In the genomic region with DNA sequence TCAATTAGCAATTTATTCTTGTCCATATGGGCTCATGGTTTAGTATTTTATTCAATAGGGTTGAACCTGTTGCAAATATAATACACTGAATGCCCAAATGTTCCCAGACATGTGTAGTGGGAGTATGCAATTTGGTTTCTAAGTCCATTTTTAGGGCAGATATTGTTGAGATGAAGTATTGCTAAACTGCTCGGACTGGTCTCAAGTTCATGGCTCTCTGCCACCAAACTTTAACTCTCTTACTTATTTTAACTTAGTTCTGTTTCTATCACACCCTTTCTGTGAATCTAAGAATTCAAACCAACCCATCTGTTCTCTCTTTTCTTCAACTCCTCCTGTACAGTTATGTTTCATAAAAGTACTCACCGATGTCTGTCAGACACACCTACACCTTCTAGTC, we compare ENCODE assay signal across 24 mouse cellular contexts. TPM values are rescaled to one million over a fixed set of nuclear protein-coding genes. Genes with fewer than 3 reads are reported as not detected.
DNase-seq lines count a peak whose midpoint lies in the region; ATAC-seq and TF ChIP-seq lines count a peak whose summit lies in the region.
"Had no signal": no experiment of that assay in that cellular context is flagged by ENCODE, and none has a peak within 500 bp of the region (broad histone marks: within the 10 kb centered on the region; RNA-seq: fewer than 3 reads in every experiment).

No protein-coding gene starts in this region.

- no peak overlapping the region for H3K4me2 ChIP-seq in liver, embryonic 12.5 days
- H3K4me2 ChIP-seq: embryonic facial prominence, embryonic 13.5 days; embryonic facial prominence, embryonic 15.5 days; forebrain, embryonic 12.5 days had no signal

- peak; percentile 54 for DNase-seq in liver, adult 2 months (ENCODE audit: extremely low read depth, low read depth, low spot score)
- DNase-seq in adipocyte (ENCODE audit: low spot score) = peak; percentile 74
- DNase-seq in ovary, adult 18-20 months (ENCODE audit: low spot score) = no peak
- no peak for DNase-seq in lung, postnatal 10 days
- DNase-seq: adrenal gland, adult 2 months; adrenal gland, postnatal 10 days; adrenal gland, postnatal 25 days; cerebellum, adult 11 months; cerebellum, adult 18-20 months; cerebellum, adult 8-10 months; cerebellum, adult 9-11 months; cerebellum, postnatal 14 days; cerebellum, postnatal 36 days; embryo, embryonic 11 days had no signal

- H3K27ac ChIP-seq in liver, adult 2 months (replicated peaks; ENCODE audit: insufficient read depth, low read depth, low read length) = no peak overlapping the region
- no peak overlapping the region for H3K27ac ChIP-seq in liver, embryonic 12.5 days
- 0 out of 2 replicates have a peak overlapping the region, but pooled peaks have one; percentile 9 for H3K27ac ChIP-seq in brown adipose tissue, adult 24 weeks (replicated peaks; ENCODE audit: low read depth, low read length)
- H3K27ac ChIP-seq: embryonic facial prominence, embryonic 13.5 days; embryonic facial prominence, embryonic 15.5 days; forebrain, embryonic 10.5 days; forebrain, embryonic 12.5 days had no signal

- no peaks in the 10 kb centered on the region for H3K27me3 ChIP-seq in liver, adult 2 months (ENCODE audit: control insufficient read depth, insufficient read depth, low read length)
- H3K27me3 ChIP-seq in liver, embryonic 12.5 days (replicated peaks) = no peaks in the 10 kb centered on the region
- H3K27me3 ChIP-seq: embryonic facial prominence, embryonic 13.5 days; embryonic facial prominence, embryonic 15.5 days; forebrain, embryonic 12.5 days; Patski had no signal

- TF ChIP-seq POLR2A in liver, adult 2 months (IDR thresholded peaks at IDR 0.05; ENCODE audit: extremely low read depth, insufficient read depth, low read length) = no peak

- H3K79me2 ChIP-seq in liver, adult 2 months (ENCODE audit: control insufficient read depth, insufficient read depth, low read length) = peaks cover 3% of the 10 kb centered on the region; the same call in 1 of the 2 replicates

- no peak for ATAC-seq in liver, embryonic 12.5 days
- ATAC-seq: activated CD4-positive, CD25-positive, alpha-beta regulatory T cell, adult 4 months; forebrain, embryonic 14.5 days; Patski had no signal

- H3K9ac ChIP-seq in liver, adult 2 months (ENCODE audit: low read depth, low read length) = no peak overlapping the region
- H3K9ac ChIP-seq in liver, embryonic 12.5 days = no peak overlapping the region
- H3K9ac ChIP-seq: embryonic facial prominence, embryonic 13.5 days; embryonic facial prominence, embryonic 15.5 days; forebrain, embryonic 12.5 days had no signal

- 53% methylated on average over 2 of the region's 2 CpGs for WGBS in liver, adult 2 months
- 73% methylated on average over 2 of the region's 2 CpGs for WGBS in liver, embryonic 12.5 days (ENCODE audit: insufficient replicate concordance)

- H3K36me3 ChIP-seq in liver, adult 2 months (ENCODE audit: control insufficient read depth, insufficient read depth, low read length) = peaks cover 28% of the 10 kb centered on the region
- no peaks in the 10 kb centered on the region for H3K36me3 ChIP-seq in liver, embryonic 12.5 days
- H3K36me3 ChIP-seq: embryonic facial prominence, embryonic 13.5 days; embryonic facial prominence, embryonic 15.5 days; forebrain, embryonic 10.5 days; forebrain, embryonic 12.5 days had no signal

- H3K4me3 ChIP-seq in liver, adult 2 months (ENCODE audit: insufficient read depth, low read depth, low read length) = no peak overlapping the region
- no peak overlapping the region for H3K4me3 ChIP-seq in liver, embryonic 12.5 days
- no peak overlapping the region for H3K4me3 ChIP-seq in brown adipose tissue, adult 24 weeks (ENCODE audit: insufficient read depth, low read depth, low read length)
- H3K4me3 ChIP-seq: embryonic facial prominence, embryonic 13.5 days; embryonic facial prominence, embryonic 15.5 days; erythroblast, embryonic 14.5 days; forebrain, embryonic 10.5 days; forebrain, embryonic 12.5 days had no signal

- TF ChIP-seq CTCF in liver, adult 2 months (IDR thresholded peaks at IDR 0.05; ENCODE audit: low read depth, low read length) = no peak

- H3K4me1 ChIP-seq in liver, adult 2 months (ENCODE audit: control insufficient read depth, insufficient read depth, low read length) = peaks cover 10% of the 10 kb centered on the region
- H3K4me1 ChIP-seq in liver, embryonic 12.5 days = no peaks in the 10 kb centered on the region
- peaks cover 3% of the 10 kb centered on the region; the same call in 1 of the 2 replicates for H3K4me1 ChIP-seq in brown adipose tissue, adult 24 weeks (ENCODE audit: control insufficient read depth, insufficient read depth, insufficient read length, low read length)
- H3K4me1 ChIP-seq: embryonic facial prominence, embryonic 13.5 days; embryonic facial prominence, embryonic 15.5 days; forebrain, embryonic 10.5 days; forebrain, embryonic 12.5 days had no signal

- no peaks in the 10 kb centered on the region for H3K9me3 ChIP-seq in liver, embryonic 12.5 days (replicated peaks)
- H3K9me3 ChIP-seq: embryonic facial prominence, embryonic 15.5 days; forebrain, embryonic 10.5 days had no signal

RNA-seq across cellular contexts. Expression of a gene that starts 35.4 kb away (rescaled TPM):
- 62.8 and 87.4 TPM in 2 replicates for total RNA-seq in liver, adult 2 months (2014; rRNA removed)
- 66.3 and 101 TPM in 2 replicates for polyA plus RNA-seq in liver, adult 2 months (2012; rRNA removed)
- polyA plus RNA-seq in liver, embryonic 12.5 days (2016; fragmentation: Nextera tagmentation; extraction: Ambion mirVana) = 4.5 and 5.2 TPM in 2 replicates
- polyA plus RNA-seq in brown adipose tissue, adult 24 weeks (2012; ENCODE audit: insufficient read depth, insufficient read length, missing spikeins) = 817 and 987 TPM in 2 replicates
- polyA plus RNA-seq: activated CD4-positive, CD25-positive, alpha-beta regulatory T cell, adult 4 months had no signal

Comparison
In these comparisons a context has a peak if more than half of its experiments do, and no peak if none do; other contexts are left out.
1. RNA of a gene that starts 35.4 kb away (polyA plus RNA-seq): 817 to 987 TPM in brown adipose tissue, adult 24 weeks and 66.3 to 101 TPM in liver, adult 2 months; 4.5 to 5.2 TPM in liver, embryonic 12.5 days; every median in the first group is over 10 times any median in the second.
2. DNase-seq: peak in liver, adult 2 months (single experiment) and adipocyte (single experiment); none in ovary, adult 18-20 months (single experiment) and lung, postnatal 10 days (single experiment).